Mouse (Mus musculus) heart, postnatal 36 days (tissue): ENCODE data around the gene Gm5072. TPM values are rescaled to one million over a fixed set of nuclear protein-coding genes. Genes with fewer than 3 reads are reported as not detected.
"Not testable (repeated sequence)": the region's sequence is repeated elsewhere in the genome, so short reads cannot be mapped to it uniquely, and the experiment has no call there.

ENCODE experiments used
- DNase-seq, 2 experiments: peaks; one replicate each; pipeline ENCODE4 v3.0.0; 2021 to 2022
- intact Hi-C: fragments of 180-260 bp; cut with DNase I; formaldehyde crosslinking; loops from one replicate; pipeline ENCODE4 v1.15.1; 2025
- total RNA-seq, 2 experiments: library from RNA; stranded (reverse); gene quantifications; 2 replicates each; pipeline ENCODE4 v1.2.3; 2021

Gene Gm5072
- total RNA-seq, result not detected

- intact Hi-C loops, DNase-seq: not testable (repeated sequence)
Observed at GRCm38 (mm10) chrX:91392200-91392599, at the start of gene Gm5072. Gm5072 (plus strand) TSS chrX:91392500.

Other genes starting within 250 kb of the Gm5072 start
- gene Mageb2, start 60.8 kb upstream of the Gm5072 start, total RNA-seq, result not detected
- gene Gm8914, start 87.6 kb downstream of the Gm5072 start, total RNA-seq, result not detected
- not detected for gene 1700084M14Rik, start 183.4 kb downstream of the Gm5072 start, total RNA-seq
- not detected for gene Gm14781, start 239.7 kb downstream of the Gm5072 start, total RNA-seq